Mouse (Mus musculus) small intestine, adult 2 months (tissue): ENCODE results near the gene Slc28a1.

Experiments used
- CTCF ChIP-seq: fragments of 200-500 bp; IDR thresholded peaks from 2 replicates; pipeline ENCODE4 v1.5.1; 2012; ENCODE audit warnings: low read depth, mild to moderate bottlenecking, control low read depth, inconsistent platforms, low read length, moderate library complexity, mixed read lengths; ENCODE audit not compliant: insufficient replicate concordance, insufficient read length; ENCODE audit errors: extremely low read depth
- POLR2A ChIP-seq: fragments of 200-500 bp; IDR thresholded peaks from 2 replicates; pipeline ENCODE4 v1.6.1; 2012; ENCODE audit warnings: low read depth, mild to moderate bottlenecking, control low read depth, inconsistent platforms, low read length, moderate library complexity

- peak; percentile 98 for TF ChIP-seq CTCF
- TF ChIP-seq POLR2A: peak; percentile 25; the same call in 1 of the 2 replicates
Observed at GRCm38 (mm10) chr7:81154960-81155359, 40.4 kb downstream of the Slc28a1 start.
